Comparison of ENCODE assay signal across 10 mouse cellular contexts in the genomic region with DNA sequence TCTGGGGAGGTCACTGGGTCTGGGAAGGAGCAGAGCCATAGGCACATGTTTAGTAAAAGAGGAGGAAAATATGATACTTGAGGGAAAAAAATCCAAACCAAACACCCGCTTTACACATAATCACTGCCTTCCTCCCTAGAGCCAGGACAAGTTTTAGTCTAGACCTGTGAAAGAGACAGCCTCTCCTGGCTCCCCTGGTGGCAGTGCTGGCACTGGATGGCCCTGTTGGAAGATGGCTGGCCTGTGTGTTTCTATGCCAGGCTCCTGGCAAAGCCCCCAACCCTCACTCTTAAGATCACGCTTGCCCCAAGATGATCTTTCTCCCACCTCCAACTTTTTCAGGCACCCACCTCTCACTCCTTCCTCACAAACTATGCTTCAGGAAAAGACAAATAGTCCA.
"Had no signal": no experiment of that assay in that cellular context is flagged by ENCODE, and none has a peak within 500 bp of the region (broad histone marks: within the 10 kb centered on the region; RNA-seq: fewer than 3 reads in every experiment).

No protein-coding gene starts in this region.

- DNase-seq: retina, postnatal 1 day; right cerebral cortex, postnatal 14 days; right cerebral cortex, postnatal 4 days; spleen, adult 18-20 months; thymus, adult 18-20 months; thymus, adult 2 months; thymus, postnatal 14 days; thymus, postnatal 25 days; thymus, postnatal 36 days; thymus, postnatal 4 days had no signal
